Mouse (Mus musculus) activated CD4-positive, CD25-positive, alpha-beta regulatory T cell, adult 4 months (primary cell): ENCODE results near the gene Apobr. TPM values are rescaled to one million over a fixed set of nuclear protein-coding genes. Genes with fewer than 3 reads are reported as not detected.
A peak's percentile ranks its signal among the peaks of the same experiment; 100 is the strongest.

Experiments
- ATAC-seq: one replicate; pipeline ENCODE4 v1.8.0; 2017
- polyA plus RNA-seq, 2 experiments: library from polyadenylated mRNA; unstranded; fragments of 100-300 nt; shearing (Covaris generic); gene quantifications; one replicate each; pipeline ENCODE4 v1.2.1; 2017

The Apobr gene
- under 1 TPM; 0.80 to 0.98 TPM for polyA plus RNA-seq

DNA sequence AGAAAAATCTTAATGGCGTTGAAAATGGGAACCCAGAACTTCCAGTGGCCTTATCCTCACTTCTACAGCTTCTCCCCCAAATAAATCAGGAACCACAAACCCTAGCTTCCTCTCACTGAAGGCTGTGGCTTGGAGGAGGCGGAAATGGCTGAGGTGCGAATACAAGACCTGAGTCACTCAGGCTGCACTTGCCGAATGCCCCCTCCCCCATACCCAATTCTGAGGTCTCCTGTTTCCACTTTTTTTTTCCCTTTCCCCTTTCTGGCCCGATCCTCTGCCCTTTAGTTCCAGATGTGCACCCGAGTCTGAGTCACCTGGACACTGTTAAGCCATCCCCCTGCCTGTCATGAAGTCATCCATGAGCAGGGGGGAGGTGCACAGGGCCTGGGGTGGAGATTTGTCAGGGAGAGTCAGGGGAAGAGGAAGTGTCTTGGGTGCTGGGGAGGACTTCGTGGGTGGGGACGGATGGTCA, at the start of gene Apobr:
Gene Apobr, plus strand, starts transcription at position 437 of the 472 bp plus-strand sequence.
- ATAC-seq = peak; percentile 48

GRCm38 (mm10) chr7:126535766-126536165, 49.0 kb upstream of the Apobr start:
- no peak for ATAC-seq

GRCm38 (mm10) chr7:126536466-126536865, 48.3 kb upstream of the Apobr start:
- ATAC-seq = no peak

GRCm38 (mm10) chr7:126537820-126538585, 46.7 kb upstream of the Apobr start:
- no peak for ATAC-seq

DNA sequence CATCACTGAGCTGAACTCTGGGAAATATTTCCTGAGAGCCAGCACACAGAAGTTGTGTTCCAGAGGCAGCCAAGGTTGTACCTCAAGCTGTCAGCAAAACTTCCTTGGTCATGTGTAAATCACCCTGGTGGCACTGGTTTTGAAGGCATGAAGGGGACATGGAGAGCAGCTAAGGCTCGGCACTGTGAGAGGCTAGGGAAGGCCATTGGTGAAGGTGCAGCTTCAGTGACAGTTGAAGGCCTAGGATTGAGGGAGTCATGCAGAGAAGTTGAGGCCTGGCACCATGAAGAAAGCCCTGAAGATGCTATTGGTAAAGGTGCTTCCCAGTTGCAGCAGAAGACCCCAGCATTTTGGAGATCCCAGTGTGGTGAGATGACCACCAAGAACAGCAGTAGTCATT, 43.1 kb upstream of the Apobr start:
- ATAC-seq = no peak

DNA sequence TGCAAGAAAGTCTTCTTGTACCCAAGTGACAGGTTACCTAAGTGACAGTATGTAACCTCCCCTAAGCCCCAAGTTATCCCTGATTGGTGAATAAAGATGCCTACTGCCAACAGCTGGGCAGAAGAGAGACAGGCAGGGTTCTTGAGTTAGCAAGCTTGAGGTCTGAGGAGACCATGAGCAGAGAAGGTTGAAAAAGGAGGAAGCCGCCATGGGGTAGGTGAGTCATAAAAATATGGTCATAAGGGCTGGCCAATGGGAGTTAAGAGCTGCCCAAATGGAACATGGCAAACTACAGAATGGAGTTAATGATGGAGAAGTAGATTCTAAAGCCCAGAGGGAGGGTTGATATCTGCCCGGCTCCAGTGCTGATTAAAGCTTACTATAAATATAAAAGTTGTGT, 39.1 kb upstream of the Apobr start:
- ATAC-seq = no peak

DNA sequence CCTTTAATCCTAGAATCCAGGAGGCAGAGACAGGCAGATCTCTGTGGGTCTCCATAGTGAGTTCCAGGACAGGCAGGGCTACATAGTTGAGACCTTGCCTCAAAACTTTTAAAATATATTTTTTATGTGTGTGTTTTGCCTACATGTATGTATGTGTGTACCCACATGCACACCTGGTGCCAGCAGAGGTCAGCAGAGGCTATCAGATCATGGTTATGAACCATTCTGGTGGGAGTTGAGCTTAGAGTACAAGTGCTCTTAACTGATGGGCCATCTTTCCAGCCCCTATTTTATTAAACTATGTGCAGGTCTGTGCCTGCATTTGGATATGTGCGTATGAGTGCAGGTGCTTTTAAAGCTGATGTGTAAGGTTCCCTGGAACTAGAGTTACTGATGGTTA, 29.9 kb upstream of the Apobr start:
- no peak for ATAC-seq

DNA sequence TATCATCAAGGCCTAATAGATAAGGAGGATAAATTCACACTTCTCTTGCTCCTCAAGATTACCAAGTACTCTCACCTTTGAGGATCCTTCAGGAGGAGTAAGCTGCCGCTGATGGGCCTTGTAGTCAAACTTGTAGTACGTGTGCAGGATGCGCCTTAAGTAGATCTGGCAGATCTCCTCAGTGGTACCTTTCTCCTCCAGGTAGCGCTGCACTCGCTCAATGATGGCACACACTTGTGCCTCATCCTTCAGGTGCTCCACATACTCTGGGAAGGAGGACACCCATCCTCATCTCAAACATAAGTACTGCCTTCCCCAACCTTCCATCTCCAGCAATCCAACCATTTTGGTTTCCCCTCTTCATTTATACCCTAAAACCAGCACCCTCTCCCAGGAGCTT, 28.1 kb upstream of the Apobr start:
- ATAC-seq = no peak

GRCm38 (mm10) chr7:126565693-126566092, 19.0 kb upstream of the Apobr start:
- ATAC-seq = peak; percentile 16

DNA sequence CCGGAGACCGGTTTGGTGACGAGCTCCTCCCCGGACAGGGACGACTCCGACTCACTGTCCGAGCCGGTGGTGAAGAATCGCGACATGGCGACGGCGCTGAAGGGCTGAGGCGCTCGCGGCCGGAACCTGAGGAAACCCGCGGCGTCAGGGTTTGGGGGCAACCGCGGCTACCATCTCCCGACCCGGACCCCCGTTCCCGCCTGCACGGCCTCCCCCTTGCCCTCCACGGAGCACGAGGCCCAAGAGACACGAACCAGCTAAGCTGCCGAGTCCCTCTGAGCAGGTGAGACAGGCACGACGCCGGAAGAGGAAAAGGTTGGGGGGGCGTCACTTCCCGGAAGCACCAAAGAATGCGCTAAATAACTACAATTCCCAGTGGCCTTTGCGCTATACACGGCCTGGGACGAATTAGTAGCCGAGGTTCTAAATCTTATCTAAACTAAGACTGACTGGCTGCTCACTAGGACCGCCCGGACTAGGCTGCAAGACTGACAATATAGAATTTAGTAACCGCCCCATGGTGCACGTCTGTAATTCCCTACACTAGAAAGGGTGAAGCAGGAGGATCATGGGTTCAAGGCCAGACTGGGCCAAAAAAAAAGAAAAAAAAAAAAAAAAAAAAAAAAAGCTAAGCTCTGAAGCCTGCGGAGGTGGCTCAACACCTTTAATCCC, 18.5 kb upstream of the Apobr start, which contains the start of gene Eif3c:
Gene Eif3c, minus strand, starts transcription at position 318 of the 672 bp plus-strand sequence.
- peak; percentile 97 for ATAC-seq

GRCm38 (mm10) chr7:126576946-126577345, 7.8 kb upstream of the Apobr start:
- no peak for ATAC-seq

DNA sequence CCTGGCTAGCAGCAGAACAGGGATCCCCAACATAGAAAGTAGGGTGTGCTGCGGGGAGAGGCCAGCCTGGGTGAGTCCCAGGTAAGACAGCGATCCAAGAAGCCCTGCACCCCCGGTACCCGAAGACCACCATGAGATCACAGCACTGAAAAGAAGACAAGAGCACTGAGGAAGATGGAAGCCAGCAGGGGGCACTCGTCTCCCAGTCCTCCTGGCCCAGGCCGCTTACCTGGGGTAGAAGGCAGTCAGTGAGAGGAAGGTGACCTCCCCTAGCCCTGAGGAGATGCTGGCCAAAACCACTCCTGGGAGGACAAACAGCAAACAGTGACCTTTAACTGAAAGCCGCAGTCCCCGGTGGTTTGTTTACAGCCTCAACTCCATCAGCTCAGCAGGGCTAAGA, 5.6 kb upstream of the Apobr start:
- no peak for ATAC-seq

- no peak for ATAC-seq
Observed at GRCm38 (mm10) chr7:126581661-126582060, 3.1 kb upstream of the Apobr start.

GRCm38 (mm10) chr7:126582759-126583158, 2.0 kb upstream of the Apobr start:
- no peak for ATAC-seq

DNA sequence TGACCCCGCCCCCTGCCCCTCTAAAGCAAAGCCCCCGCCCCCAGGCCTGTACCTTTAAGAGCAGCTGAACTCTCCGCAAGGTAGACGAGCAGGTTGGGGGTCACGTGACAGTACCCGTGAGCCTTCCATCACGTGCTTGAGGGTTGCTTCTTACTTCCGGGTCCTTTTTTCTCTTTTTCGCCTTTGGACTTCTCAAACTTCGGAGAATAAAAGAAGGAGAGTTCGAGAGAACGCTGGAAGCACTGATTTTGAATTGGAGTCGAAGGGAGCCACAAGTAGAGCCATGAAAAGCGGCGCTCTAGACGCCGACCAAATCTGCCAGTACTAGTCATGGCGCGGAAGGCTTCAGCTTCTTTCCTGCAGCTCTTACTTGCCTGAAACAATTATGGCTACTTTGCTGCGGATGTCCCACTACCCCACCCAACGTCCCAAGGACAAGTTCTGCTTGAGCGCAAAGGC, 1.5 kb upstream of the Apobr start:
- peak; percentile 85 for ATAC-seq

GRCm38 (mm10) chr7:126583761-126584160, 981 bp upstream of the Apobr start:
- no peak for ATAC-seq

DNA sequence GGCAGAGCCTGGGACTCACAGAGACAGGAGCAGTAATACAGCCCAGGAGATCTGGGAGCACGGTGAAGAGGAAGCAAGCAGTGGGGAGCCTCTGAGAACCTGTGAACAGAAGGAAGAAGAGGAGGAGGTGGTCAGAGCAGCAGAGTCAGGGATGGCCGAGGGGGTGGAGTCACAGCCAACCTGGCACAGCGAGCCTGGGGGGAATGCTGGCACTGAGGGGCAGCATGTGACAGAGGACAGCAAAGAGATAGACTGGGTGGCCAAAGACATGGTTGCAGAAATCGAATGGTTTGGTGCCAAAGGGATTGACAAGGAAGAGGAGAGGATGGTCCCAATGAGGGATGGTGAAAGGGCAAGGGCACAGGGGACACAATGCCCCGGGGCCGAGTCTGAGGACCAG, 975 bp downstream of the Apobr start, which contains the start of gene Cln3:
Gene Cln3, minus strand, starts transcription at position 101 of the 400 bp plus-strand sequence.
- no peak for ATAC-seq

- ATAC-seq = no peak
Observed at GRCm38 (mm10) chr7:126586839-126587238, 2.1 kb downstream of the Apobr start.

DNA sequence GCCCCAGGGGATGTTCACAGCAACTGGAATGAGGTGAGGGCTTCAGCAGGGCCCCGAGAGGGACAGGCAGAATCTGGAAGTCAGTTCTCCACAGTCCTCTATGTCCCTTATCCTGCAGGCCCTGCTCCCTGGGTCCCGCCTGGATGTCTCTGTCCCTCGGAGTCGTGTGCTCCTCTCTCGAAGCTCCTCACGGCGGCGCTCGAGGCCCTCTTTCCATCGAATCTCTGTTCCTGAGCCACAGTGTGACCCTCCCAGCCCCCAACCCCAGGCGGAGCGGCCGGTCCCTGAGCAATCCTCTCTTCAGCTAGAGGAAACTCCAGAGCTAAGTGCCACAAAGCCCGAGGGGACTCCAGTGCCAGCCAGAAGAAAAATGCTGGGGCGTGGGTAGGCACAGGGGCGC, 3.0 kb downstream of the Apobr start:
- no peak for ATAC-seq

- no peak for ATAC-seq
Observed at GRCm38 (mm10) chr7:126594862-126595561, 10.3 kb downstream of the Apobr start, which contains the start of gene Il27. Gene Il27 (minus strand): TSS chr7:126594941.

DNA sequence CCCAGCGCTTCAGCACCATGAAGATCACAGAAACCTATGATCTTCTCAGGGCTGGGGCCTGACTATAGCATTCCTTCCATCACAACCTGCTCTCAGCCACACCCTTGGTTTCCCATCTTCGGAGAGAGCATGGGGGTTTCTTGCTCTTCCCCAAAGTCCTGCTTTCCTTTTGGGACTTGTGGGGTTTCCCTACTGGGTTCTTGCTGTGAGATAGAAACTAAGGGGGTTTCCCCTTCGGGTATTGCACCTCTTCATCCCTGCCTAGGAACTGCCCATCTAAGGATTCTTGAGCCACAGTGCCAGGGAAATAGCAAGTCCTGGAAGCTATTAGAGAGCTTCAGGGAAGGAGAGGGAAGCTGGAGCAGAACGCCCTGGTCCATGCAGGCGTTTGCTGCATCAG, 11.1 kb downstream of the Apobr start:
- no peak for ATAC-seq

DNA sequence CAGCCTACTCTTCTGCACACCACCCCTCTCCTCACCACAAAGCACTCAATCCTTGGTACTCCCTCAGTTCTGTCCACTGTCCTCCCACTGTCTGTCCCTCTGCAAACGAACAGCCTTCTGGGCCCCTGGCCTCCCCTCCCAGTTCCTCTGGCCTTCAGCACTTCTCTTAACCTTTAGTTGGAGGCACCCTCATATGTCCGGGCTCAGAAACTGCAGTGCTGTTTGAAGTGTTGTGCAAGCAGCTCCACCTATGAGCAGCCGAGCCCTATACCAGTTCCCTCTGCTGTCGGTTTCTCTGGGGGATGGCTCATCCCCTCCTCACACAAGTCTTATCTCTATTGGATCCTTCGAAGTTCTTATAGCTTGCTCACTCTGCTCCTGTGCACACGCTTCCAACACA, 11.7 kb downstream of the Apobr start:
- no peak for ATAC-seq

GRCm38 (mm10) chr7:126598919-126599318, 14.2 kb downstream of the Apobr start:
- ATAC-seq = no peak
